Mouse (Mus musculus) adrenal gland, postnatal 14 days (tissue): Measurements from ENCODE around the gene Agtr1b. TPM values are rescaled to one million over a fixed set of nuclear protein-coding genes. Genes with fewer than 3 reads are reported as not detected.

Experiments
- DNase-seq: peaks from one replicate; pipeline ENCODE4 v3.0.0; 2021; ENCODE audit warnings: mixed read lengths
- long read RNA-seq, 2 experiments: library from polyadenylated mRNA; stranded (forward); transcript quantifications; one replicate each; pipeline ENCODE4 v2.0.0; 2021
- total RNA-seq: library from RNA; stranded (reverse); gene quantifications from 2 replicates; pipeline ENCODE4 v1.2.3, GENCODE M21; 2021

Gene Agtr1b
- 10.4 and 11.1 TPM in 2 replicates for total RNA-seq
- long read RNA-seq, experiment 1, transcript Agtr1b-201 (2 exons, 2,147 nt): major isoform, 8 of 12 reads
- long read RNA-seq, experiment 1, partial matches to known transcripts: 0 of 12 reads
- long read RNA-seq, experiment 1, other reads (novel, unspliced or antisense): 4 of 12 reads
- long read RNA-seq, experiment 2, transcript Agtr1b-201 (2 exons, 2,147 nt): major isoform, 10 of 13 reads
- long read RNA-seq, experiment 2, partial matches to known transcripts: 0 of 13 reads
- long read RNA-seq, experiment 2, other reads (novel, unspliced or antisense): 3 of 13 reads

DNA sequence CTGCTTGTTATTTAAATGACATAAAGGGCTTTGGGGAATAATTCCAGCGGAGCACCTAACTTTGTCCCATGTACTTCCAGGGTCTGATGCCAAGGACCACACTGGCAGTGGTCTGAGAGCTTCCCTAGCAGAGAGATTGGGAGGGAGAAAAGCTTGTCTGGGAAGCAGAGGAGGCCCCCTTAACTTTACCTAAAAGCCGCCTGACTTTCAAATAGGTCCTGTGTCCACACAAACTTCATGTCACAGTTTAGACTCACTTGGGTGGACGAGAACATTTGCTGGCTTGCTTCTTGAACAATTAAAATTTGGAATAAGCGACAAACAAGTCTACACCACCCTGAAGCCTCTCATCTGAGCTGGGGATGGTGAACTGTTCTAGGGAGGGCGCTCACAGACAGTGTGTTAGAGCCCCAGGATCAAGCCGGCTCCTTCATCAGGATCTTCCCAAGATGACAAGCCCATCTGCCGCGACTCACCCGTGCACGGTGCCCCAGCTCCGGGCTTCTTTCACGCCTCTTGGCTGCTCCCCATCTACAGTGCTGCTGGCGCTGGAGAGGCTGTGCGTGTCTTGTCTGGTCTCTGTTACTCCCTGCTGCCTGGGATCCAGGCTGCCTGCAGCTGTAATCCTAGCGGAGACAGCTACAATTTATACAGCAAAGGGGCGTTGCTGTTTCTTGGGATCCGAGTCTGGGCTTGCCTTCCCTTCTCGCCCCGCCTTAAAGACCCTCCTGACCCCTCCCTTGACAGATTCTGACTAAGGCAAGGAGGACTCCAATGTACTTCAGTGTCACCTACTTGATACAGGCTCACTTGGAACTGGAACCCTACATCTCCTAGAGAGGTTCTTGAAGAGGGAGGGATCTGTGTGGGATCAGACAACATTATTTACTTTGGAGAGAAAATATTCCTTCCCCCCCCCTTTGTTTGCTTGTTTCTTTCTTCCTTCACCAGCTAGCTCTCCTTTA lies at the start of gene Agtr1b:
Gene Agtr1b, minus strand, starts transcription at position 620 of the 965 bp plus-strand sequence.
- DNase-seq: peak; percentile 33

DNA sequence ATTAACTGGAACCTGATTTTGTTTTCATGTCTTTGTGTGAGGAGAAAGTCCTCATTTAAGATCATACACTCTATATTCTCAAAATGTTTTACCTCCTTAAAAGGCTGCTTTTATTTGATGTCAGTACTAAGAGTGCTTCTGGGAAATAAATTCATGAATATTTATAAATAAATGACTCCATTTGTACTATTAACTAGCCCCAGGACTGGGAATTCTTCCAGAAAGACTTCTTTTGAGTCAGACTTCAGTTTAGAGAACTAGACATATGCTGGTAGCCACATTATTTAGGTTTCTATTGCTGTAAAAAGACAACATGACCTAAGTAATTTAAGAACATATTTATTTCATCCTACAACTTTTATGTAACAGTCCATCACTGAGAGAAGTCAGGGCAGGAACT lies 13.4 kb downstream of the Agtr1b start:
- no peak for DNase-seq

DNA sequence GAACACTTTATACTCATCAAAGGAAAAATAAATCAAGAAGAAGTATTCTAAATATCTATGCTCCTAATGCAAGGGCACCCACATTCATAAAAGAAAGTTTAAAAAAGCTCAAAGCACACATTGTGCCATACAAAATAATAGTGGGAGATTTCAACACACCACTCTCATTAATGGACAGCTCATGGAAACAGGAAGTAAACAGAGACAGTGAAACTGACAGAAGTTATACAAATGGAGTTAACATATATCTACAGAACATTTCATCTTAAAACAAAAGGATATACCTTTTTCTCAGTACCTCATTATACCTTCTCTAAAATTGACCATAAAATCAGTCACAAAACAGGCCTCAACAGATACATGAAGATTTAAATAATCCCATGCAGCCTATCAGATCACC lies 18.8 kb downstream of the Agtr1b start:
- no peak for DNase-seq

DNA sequence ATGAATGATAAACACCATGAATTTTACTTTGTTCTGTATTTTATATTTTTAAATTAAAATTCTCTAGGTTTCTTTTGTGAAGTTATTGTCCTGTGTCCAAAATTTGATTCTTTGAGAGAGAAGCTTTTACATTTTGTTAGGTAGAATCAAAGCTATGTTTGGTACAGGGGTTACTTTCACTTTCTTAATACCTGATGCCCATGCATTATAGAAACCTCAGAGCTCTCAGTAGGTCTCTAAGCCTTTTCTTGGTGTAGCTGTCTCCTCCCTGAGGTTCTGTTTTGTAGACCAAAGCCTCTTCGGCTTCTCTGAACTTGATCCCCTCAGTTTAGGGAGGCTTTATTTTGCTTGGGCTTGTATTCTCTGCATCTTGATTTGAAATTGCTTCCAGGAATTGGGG lies 26.6 kb downstream of the Agtr1b start:
- DNase-seq: no peak

DNA sequence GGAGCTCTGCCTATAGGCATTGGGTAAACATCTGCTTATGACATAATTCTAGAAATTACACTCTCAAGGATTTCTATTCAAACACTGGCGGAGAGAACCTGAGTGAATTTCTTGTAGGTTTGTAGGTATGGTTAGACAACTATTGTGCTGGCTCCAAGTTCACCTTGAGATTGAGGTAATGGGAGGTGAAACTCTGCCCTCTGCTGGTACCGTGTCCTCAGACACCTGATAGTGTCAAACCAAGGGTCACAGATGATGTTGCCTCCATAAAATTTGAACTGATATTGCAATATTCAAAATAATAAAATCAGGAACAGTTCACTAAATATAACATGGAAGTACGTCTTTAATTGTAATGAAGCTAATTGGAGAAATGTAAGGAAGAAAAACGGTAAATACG lies 32.3 kb downstream of the Agtr1b start:
- peak; percentile 51 for DNase-seq

DNA sequence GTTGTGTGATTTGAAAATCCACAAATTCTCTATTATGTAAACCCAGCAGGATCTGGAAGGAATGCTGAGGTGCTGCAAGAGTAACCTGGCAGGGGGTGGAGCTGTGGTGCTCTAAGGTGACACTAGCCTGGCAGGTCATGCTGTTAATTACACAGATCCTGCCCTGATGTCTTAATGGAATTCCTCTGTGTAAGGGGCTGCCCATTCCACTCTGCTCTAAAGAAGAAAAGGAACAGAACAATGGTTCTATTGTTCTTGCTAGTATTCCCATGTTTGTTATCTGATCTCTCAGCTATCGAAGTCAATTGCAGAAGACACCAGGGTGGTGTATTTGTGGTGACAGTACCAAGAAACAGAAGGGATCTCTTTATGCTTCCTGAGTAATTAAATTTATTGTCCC lies 49.7 kb downstream of the Agtr1b start:
- no peak for DNase-seq

DNA sequence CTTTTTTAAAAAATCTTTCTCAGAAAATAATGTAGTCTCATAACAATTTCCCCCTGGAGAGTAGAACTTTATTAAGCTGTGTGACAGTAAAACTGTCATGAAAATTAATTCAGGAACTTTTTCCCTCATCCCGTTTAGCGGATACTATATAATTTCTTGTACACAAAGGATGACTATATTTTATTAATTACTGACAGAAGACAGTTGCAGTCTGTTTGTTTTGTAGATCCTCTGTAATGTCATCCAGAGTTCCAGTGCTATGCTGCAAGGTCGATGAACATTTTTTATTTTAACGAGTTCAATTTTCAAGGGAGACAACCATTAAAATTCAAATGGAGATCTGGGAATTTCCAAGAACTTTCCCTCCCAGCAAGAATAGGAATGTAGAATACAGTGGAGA lies 57.8 kb downstream of the Agtr1b start:
- no peak for DNase-seq

DNA sequence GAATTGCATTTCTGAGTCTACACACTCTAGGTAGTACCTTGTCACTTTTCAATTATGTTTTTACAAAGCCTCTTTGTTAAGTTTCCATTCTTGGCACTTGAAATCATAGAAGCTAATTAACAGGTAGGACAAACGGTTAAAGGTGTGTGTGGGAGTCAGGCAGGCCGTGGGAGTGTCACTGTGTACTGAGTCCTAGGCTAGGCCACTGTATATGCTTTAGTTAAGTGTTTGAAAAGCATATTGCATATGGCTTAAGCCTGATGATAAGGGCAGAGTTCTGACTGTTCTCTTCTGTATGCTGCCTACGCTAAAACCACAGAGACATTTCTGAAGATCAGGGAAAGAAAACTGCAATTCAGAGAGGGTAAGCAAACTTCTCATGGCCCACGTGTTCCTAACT lies 59.7 kb downstream of the Agtr1b start:
- DNase-seq: no peak

DNA sequence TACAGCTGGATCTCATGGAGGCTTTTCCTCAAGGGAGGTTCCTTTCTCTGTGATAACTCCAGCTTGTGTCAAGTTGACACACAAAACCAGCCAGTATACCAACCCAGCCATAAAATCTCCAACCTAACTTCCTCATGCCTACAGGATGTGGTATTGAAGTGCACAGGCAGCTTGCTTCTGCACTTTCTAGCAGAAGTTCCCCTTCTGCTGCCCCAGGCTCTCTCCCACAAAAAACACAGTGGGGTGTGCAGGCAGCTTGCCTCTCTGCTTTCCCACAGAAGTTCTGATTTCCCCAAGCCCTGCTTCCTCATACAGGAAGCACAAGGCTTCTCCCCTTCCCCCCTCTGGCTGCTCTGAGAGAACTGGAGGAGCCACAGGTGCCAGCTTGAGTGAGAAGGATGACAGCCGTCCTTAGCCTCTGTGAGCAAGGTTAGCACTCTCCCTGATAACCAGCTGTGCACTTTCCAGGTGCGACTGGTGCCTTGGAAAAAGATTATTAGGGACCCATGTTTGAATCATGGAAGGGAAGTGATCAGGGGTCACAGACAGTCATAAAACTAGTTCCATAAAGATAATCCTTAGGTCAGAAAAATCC lies 62.1 kb downstream of the Agtr1b start:
- peak; percentile 10 for DNase-seq

DNA sequence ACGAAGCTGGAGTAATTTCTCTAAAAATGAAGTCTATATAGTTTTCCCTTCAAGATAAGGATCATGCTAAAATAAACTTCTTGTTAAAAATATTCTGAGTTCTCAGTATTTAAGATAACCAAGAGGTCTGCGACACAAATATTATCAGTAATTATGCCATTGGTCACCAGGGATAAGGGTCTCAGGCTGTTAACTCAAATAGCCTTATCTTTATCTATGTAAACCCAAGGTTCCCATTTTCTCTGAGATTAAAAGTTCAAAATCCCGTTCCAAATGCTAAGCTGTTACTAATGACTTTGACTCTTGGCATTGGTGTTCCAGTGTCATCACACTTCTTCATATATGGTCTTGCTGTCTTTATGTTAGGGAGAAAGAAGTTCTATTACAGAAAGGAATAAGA lies 71.4 kb downstream of the Agtr1b start:
- no peak for DNase-seq

DNA sequence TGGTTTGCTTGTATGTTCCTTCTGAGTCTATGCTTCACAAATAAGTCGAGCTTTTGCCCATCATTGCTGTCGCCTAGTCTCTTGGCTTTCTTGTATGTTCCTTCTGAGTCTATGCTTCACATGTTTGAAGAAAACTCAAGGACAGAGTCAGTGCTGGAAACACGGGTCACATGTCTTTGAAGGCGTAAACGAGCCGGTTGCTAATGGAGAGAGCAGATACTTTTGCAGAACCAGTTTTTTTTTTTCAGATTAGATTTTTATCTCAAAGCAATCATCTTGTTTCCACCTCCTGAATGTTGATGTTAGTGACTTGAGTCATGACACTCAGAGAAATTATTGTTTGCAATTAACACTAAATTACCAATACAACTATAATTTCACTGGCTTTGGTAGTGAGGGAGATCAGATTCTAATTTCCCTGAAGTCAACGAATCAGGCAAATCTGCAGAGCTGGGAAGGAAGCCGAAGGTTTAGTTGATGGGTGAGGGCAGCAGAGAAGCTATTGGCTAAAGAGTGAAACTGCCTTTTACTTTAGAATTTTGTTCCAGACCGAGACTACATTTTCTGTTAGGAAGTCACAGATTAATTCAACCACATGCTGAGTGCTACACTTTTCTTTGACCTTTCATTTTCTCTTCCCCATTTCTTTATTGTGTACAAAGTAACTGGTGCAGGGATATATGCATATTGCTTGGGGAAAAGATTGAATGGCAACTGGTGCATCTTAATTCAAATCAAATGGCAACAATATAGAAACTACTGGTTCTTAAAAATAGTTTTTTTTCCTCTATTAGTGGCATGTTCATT lies 72.2 kb downstream of the Agtr1b start:
- DNase-seq: no peak

DNA sequence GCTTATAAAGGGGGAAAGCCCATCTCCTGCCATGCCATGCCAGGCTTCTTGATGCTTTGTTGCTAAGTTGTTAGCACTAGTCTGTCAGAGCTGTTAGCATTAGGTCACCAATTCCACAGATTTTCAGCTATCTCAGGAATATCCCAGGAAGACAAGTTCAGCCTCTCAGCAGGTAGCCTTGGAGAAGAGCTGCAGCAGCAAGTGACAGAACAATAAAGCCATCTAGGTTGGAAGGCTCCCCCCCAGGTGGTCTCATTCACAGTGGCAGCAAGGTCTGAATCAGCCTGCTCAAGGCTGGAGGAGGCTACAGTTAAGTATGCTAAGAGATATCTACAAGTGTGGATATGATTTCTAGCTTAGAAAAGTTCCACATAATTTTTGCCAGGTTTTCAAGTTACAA lies 75.6 kb downstream of the Agtr1b start:
- DNase-seq: no peak

DNA sequence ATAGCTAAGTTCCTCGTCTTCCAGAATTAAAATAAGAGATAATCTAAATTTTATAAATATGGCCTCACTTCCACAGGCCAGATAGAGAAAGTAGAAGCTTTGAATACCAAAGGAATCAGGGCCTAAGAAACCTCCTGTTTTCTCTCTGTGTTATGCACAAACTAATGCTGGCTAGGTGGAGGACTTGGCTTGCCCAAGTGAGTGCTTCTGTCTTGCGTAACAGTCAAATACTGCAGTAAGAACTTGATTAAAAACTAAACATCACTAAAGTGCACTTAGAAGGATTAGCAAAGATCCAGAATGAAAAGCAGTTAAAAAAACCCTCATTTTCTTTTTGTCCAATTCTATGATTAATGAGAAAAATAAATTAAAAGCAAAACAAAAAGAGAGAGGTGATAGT lies 78.2 kb downstream of the Agtr1b start:
- DNase-seq: no peak

DNA sequence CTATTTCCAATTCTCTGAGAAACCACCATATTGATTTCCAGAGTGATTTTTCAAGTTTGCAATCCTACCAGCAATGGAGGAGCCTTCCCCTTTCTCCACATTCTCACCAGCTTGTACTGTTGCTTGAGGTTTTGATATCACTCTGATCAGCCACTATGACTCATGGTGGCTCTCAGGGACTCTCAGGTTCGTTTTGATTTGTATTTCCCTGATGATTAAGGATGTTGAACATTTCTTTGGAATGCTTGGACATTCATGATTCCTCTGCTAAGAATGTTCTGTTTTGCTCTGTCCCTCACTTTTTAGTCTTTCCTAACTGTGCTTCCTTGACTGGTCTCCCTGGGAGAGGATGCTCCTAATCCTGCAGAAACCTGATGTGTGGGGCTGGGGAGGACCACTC lies 85.2 kb downstream of the Agtr1b start:
- no peak for DNase-seq

DNA sequence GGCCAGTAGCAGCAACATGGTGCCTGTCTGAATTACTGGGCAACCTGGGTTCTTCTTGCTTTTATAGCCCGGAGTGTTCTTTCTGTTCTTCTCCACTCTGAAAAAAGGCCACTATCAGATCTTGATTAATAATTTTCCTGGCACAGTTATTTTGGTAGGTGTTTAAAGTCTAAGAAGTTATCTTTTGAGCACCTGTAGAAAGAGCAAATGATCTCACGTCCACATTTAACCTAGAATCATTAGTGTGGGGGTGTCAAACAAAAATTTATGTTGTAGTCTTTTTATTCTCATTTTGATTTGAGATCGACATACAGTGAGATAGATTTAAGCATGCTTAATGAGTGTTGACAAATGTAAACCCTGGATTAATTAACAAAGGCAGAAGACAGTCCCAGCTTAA lies 91.3 kb downstream of the Agtr1b start, which contains the start of gene Cpb1:
Gene Cpb1, minus strand, starts transcription at position 101 of the 400 bp plus-strand sequence.
- no peak for DNase-seq

Other genes with a start within 250 kb of the Agtr1b start
- gene Gyg, start 211.9 kb downstream of the Agtr1b start, total RNA-seq: 84.3 and 84.6 TPM in 2 replicates
- gene Cpa3, start 125.0 kb downstream of the Agtr1b start, total RNA-seq: 5.1 and 6.7 TPM in 2 replicates
- gene Cpb1, start 91.4 kb downstream of the Agtr1b start, total RNA-seq: 4.4 and 4.7 TPM in 2 replicates